ENCODE assay signal across 15 mouse cellular contexts in genomic region chrX:168429814-168430213, GRCm38 (mm10).
DNase-seq lines count a peak whose midpoint lies in the region; ATAC-seq lines count a peak whose summit lies in the region.
"Had no signal": no experiment of that assay in that cellular context is flagged by ENCODE, and none has a peak within 500 bp of the region (broad histone marks: within the 10 kb centered on the region; RNA-seq: fewer than 3 reads in every experiment).

No protein-coding gene starts in this region.

- no peak overlapping the region for H3K27ac ChIP-seq in forebrain, embryonic 13.5 days
- H3K27ac ChIP-seq in forebrain, embryonic 12.5 days = no peak overlapping the region
- H3K27ac ChIP-seq: heart, embryonic 15.5 days; limb, embryonic 15.5 days had no signal

- H3K4me2 ChIP-seq in forebrain, embryonic 13.5 days = no peak overlapping the region
- no peak overlapping the region for H3K4me2 ChIP-seq in forebrain, embryonic 12.5 days
- H3K4me2 ChIP-seq: heart, embryonic 15.5 days; limb, embryonic 15.5 days had no signal

- H3K36me3 ChIP-seq in forebrain, embryonic 13.5 days (ENCODE audit: poor library complexity, severe bottlenecking) = no peaks in the 10 kb centered on the region
- no peaks in the 10 kb centered on the region for H3K36me3 ChIP-seq in forebrain, embryonic 12.5 days (replicated peaks)
- H3K36me3 ChIP-seq: heart, embryonic 15.5 days; limb, embryonic 15.5 days had no signal

- intact Hi-C loops in left cerebral cortex, postnatal 25 days (cut with DNase I) = no loop called here
- intact Hi-C loops in heart, postnatal 14 days (cut with DNase I) = no loop called here

- no peaks in the 10 kb centered on the region for H3K4me1 ChIP-seq in forebrain, embryonic 13.5 days
- H3K4me1 ChIP-seq in forebrain, embryonic 12.5 days = no peaks in the 10 kb centered on the region
- H3K4me1 ChIP-seq: heart, embryonic 15.5 days; limb, embryonic 15.5 days had no signal

- H3K27me3 ChIP-seq in forebrain, embryonic 13.5 days = no peaks in the 10 kb centered on the region
- peaks cover 25% of the 10 kb centered on the region for H3K27me3 ChIP-seq in forebrain, embryonic 12.5 days
- H3K27me3 ChIP-seq: heart, embryonic 15.5 days had no signal

- H3K9ac ChIP-seq in forebrain, embryonic 13.5 days = no peak overlapping the region
- no peak overlapping the region for H3K9ac ChIP-seq in forebrain, embryonic 12.5 days
- H3K9ac ChIP-seq: heart, embryonic 15.5 days; limb, embryonic 15.5 days had no signal

- H3K4me3 ChIP-seq in forebrain, embryonic 13.5 days = no peak overlapping the region
- H3K4me3 ChIP-seq in forebrain, embryonic 12.5 days (replicated peaks) = no peak overlapping the region
- H3K4me3 ChIP-seq: heart, embryonic 15.5 days; limb, embryonic 15.5 days had no signal

- peak; percentile 11 for DNase-seq in cerebellum, adult 9-10 months
- peak; percentile 62 to 70 for DNase-seq in layer of hippocampus, adult 18-20 months (ENCODE audit: low spot score in 2 of 2)
- DNase-seq in left cerebral cortex, postnatal 25 days (ENCODE audit: low spot score in 2 of 2) = peak; percentile 6 to 67
- no peak for DNase-seq in heart, postnatal 14 days
- no peak for DNase-seq in thymus, adult 18-20 months
- DNase-seq: adrenal gland, adult 8-10 months; B cell, adult 2 months; kidney, adult 2 months; lung, postnatal 14 days had no signal

- WGBS in forebrain, embryonic 13.5 days = 91% methylated on average over 4 of the region's 4 CpGs
- 98% methylated on average over 4 of the region's 4 CpGs for WGBS in forebrain, embryonic 12.5 days

- no peaks in the 10 kb centered on the region for H3K9me3 ChIP-seq in forebrain, embryonic 13.5 days (replicated peaks)
- H3K9me3 ChIP-seq in forebrain, embryonic 12.5 days = no peaks in the 10 kb centered on the region
- H3K9me3 ChIP-seq: heart, embryonic 15.5 days; limb, embryonic 15.5 days had no signal

- ATAC-seq in forebrain, embryonic 13.5 days = peak; percentile 48; the same call in 1 of the 2 replicates
- ATAC-seq in forebrain, embryonic 12.5 days (ENCODE audit: low FRiP score) = no peak
- ATAC-seq in CD4-positive, CD25-positive, alpha-beta regulatory T cell, adult 4 months = no peak
- ATAC-seq: midbrain, embryonic 16.5 days had no signal

Comparison
In these comparisons a context has a peak if more than half of its experiments do, and no peak if none do; other contexts are left out.
1. DNase-seq: peak in cerebellum, adult 9-10 months (single experiment), layer of hippocampus, adult 18-20 months (2 of 2) and left cerebral cortex, postnatal 25 days (2 of 2); none in heart, postnatal 14 days (0 of 2) and thymus, adult 18-20 months (0 of 2).